Mouse (Mus musculus): ENCODE measurements around the gene Abl2.
A peak's percentile ranks its signal among the peaks of the same experiment; 100 is the strongest.
"Not testable (repeated sequence)": the region's sequence is repeated elsewhere in the genome, so short reads cannot be mapped to it uniquely, and the experiment has no call there.

Abl2 gene

GRCm38 (mm10) chr1:156558024-156558930 is at the start of gene Abl2:
Abl2 (plus strand) TSS chr1:156558786.
- DNase-seq (ENCODE audit: low spot score), result peak; percentile 85

- DNase-seq (ENCODE audit: low spot score), result peak; percentile 35
These were observed 38.3 kb upstream of the Abl2 start for GRCm38 (mm10) chr1:156520136-156520780.

GRCm38 (mm10) chr1:156521796-156522517 is 36.6 kb upstream of the Abl2 start:
- DNase-seq (ENCODE audit: low spot score), result no peak

GRCm38 (mm10) chr1:156523842-156524241 is 34.7 kb upstream of the Abl2 start, which contains the start of gene Gm10031:
Gm10031 (plus strand) TSS chr1:156524012.
- not testable (repeated sequence) for DNase-seq (ENCODE audit: low spot score)

GRCm38 (mm10) chr1:156532476-156533175 is 26.0 kb upstream of the Abl2 start:
- not testable (repeated sequence) for DNase-seq (ENCODE audit: low spot score)

- DNase-seq (ENCODE audit: low spot score), result no peak
These were observed 25.1 kb upstream of the Abl2 start for GRCm38 (mm10) chr1:156533483-156533882.

GRCm38 (mm10) chr1:156533911-156534310 is 24.7 kb upstream of the Abl2 start:
- no peak for DNase-seq (ENCODE audit: low spot score)

- DNase-seq (ENCODE audit: low spot score), result no peak
These were observed 21.6 kb upstream of the Abl2 start for GRCm38 (mm10) chr1:156537031-156537430.

GRCm38 (mm10) chr1:156537701-156538100 is 20.9 kb upstream of the Abl2 start:
- DNase-seq (ENCODE audit: low spot score), result no peak

- no peak for DNase-seq (ENCODE audit: low spot score)
These were observed 20.2 kb upstream of the Abl2 start for GRCm38 (mm10) chr1:156538382-156538781.

GRCm38 (mm10) chr1:156539787-156540560 is 18.6 kb upstream of the Abl2 start:
- no peak for DNase-seq (ENCODE audit: low spot score)

- DNase-seq (ENCODE audit: low spot score), result no peak
These were observed 14.6 kb upstream of the Abl2 start for GRCm38 (mm10) chr1:156543999-156544398.

GRCm38 (mm10) chr1:156558950-156559640 is 509 bp downstream of the Abl2 start:
- peak; percentile 21 for DNase-seq (ENCODE audit: low spot score)

- DNase-seq (ENCODE audit: low spot score), result no peak
These were observed 1.0 kb downstream of the Abl2 start for GRCm38 (mm10) chr1:156559641-156560020.

- no peak for DNase-seq (ENCODE audit: low spot score)
These were observed 1.9 kb downstream of the Abl2 start for GRCm38 (mm10) chr1:156560500-156560899.

- DNase-seq (ENCODE audit: low spot score), result no peak
These were observed 6.7 kb downstream of the Abl2 start for GRCm38 (mm10) chr1:156565328-156565727.

- no peak for DNase-seq (ENCODE audit: low spot score)
These were observed 7.5 kb downstream of the Abl2 start for GRCm38 (mm10) chr1:156566132-156566531.

GRCm38 (mm10) chr1:156569615-156570014 is 11.0 kb downstream of the Abl2 start:
- no peak for DNase-seq (ENCODE audit: low spot score)

- no peak for DNase-seq (ENCODE audit: low spot score)
These were observed 14.4 kb downstream of the Abl2 start for GRCm38 (mm10) chr1:156572952-156573351.

GRCm38 (mm10) chr1:156581149-156581548 is 22.6 kb downstream of the Abl2 start:
- no peak for DNase-seq (ENCODE audit: low spot score)

Data from ovary, adult 18-20 months (tissue).